Mouse (Mus musculus) limb, embryonic 11.5 days (tissue): ENCODE results near the gene Eif3k. TPM values are rescaled to one million over a fixed set of nuclear protein-coding genes. Genes with fewer than 3 reads are reported as not detected.

Experiments used
- ATAC-seq: fragments of 200-750 bp; cut with Nextera tagmentation; 2 replicates; pipeline ENCODE4 v1.8.0; 2017; ENCODE audit warnings: low read depth; ENCODE audit not compliant: insufficient number of reproducible peaks, low FRiP score, low TSS enrichment
- DNase-seq: peaks from one replicate; pipeline ENCODE4 v3.0.0-alpha.2; 2015; ENCODE audit warnings: low spot score
- H3K27ac ChIP-seq: fragments of 300-500 bp; sonication (generic); replicated peaks from 2 replicates; pipeline ENCODE4 v1.5.1; 2014; ENCODE audit warnings: low read depth, mild to moderate bottlenecking, low read length
- H3K27me3 ChIP-seq: fragments of 300-500 bp; sonication (generic); 2 replicates; pipeline ENCODE4 v1.6.1; 2014; ENCODE audit warnings: mild to moderate bottlenecking, low read length, mixed read lengths; ENCODE audit not compliant: control insufficient read depth, insufficient read depth
- H3K36me3 ChIP-seq: fragments of 300-500 bp; sonication (generic); 2 replicates; pipeline ENCODE4 v1.6.1; 2014; ENCODE audit warnings: mild to moderate bottlenecking, low read length, moderate library complexity, mixed read lengths; ENCODE audit not compliant: control insufficient read depth, insufficient read depth
- H3K4me1 ChIP-seq: fragments of 300-500 bp; sonication (generic); 2 replicates; pipeline ENCODE4 v1.6.1; 2014; ENCODE audit warnings: low read length, mixed read lengths; ENCODE audit not compliant: control insufficient read depth, insufficient read depth
- H3K4me2 ChIP-seq: fragments of 300-500 bp; sonication (generic); 2 replicates; pipeline ENCODE4 v1.6.1; 2014; ENCODE audit warnings: low read depth, mild to moderate bottlenecking, moderate library complexity; ENCODE audit not compliant: severe bottlenecking
- H3K4me3 ChIP-seq: fragments of 300-500 bp; sonication (generic); 2 replicates; pipeline ENCODE4 v1.5.1; 2014; ENCODE audit warnings: low read depth, low read length
- H3K9ac ChIP-seq: fragments of 300-500 bp; sonication (generic); 2 replicates; pipeline ENCODE4 v1.6.1; 2014; ENCODE audit warnings: mild to moderate bottlenecking, low read length
- H3K9me3 ChIP-seq: fragments of 300-500 bp; sonication (generic); 2 replicates; pipeline ENCODE4 v1.6.1; 2016; ENCODE audit warnings: low read length; ENCODE audit not compliant: control insufficient read depth
- WGBS: fragments of 180-500 bp; shearing (Covaris S2); extraction: QIAGEN DNeasy Blood & Tissue Kit; methylation state at CpG from one replicate; pipeline ENCODE4 v1.1.7; 2014; 5-methylcytosine and 5-hydroxymethylcytosine counted together
- polyA plus RNA-seq: library from polyadenylated mRNA; unstranded; fragments of >200 nt; fragmentation: Nextera tagmentation; extraction: Ambion mirVana; gene quantifications from 2 replicates; pipeline ENCODE4 v1.2.1, GENCODE M21; 2014

Gene Eif3k
- polyA plus RNA-seq, 1 experiment from 2014 or later, result 476 TPM

- H3K9me3 ChIP-seq, result peaks cover 5% of the 10 kb centered on the region; the same call in 1 of the 2 replicates
- no peaks in the 10 kb centered on the region for H3K36me3 ChIP-seq
- no peak overlapping the region; the same call in 1 of the 2 replicates for H3K9ac ChIP-seq
- peak; percentile 43 for DNase-seq
- WGBS, result 3% methylated on average over 76 of the region's 88 CpGs
- H3K27me3 ChIP-seq, result peaks cover 35% of the 10 kb centered on the region
- peak overlapping the region; percentile 73 for H3K4me2 ChIP-seq
- peaks cover 7% of the 10 kb centered on the region; the same call in 1 of the 2 replicates for H3K4me1 ChIP-seq
- ATAC-seq, result no peak
- H3K4me3 ChIP-seq, result peak overlapping the region; percentile 29
- no peak overlapping the region for H3K27ac ChIP-seq
Observed at GRCm38 (mm10) chr7:29019447-29020220, 38.0 kb upstream of the Eif3k start.

GRCm38 (mm10) chr7:29017222-29017621 is 35.6 kb upstream of the Eif3k start:
- DNase-seq (no peak), ATAC-seq (no peak)
- H3K27ac ChIP-seq, result no peak overlapping the region
- H3K36me3 ChIP-seq, result no peaks in the 10 kb centered on the region
- peaks cover 35% of the 10 kb centered on the region for H3K27me3 ChIP-seq
- no peak overlapping the region for H3K4me2 ChIP-seq
- no peak overlapping the region for H3K4me3 ChIP-seq
- peaks cover 5% of the 10 kb centered on the region; the same call in 1 of the 2 replicates for H3K9me3 ChIP-seq
- peaks cover 7% of the 10 kb centered on the region; the same call in 1 of the 2 replicates for H3K4me1 ChIP-seq
- 85% methylated on average over 7 of the region's 7 CpGs for WGBS
- no peak overlapping the region for H3K9ac ChIP-seq

GRCm38 (mm10) chr7:29016440-29016839 is 34.8 kb upstream of the Eif3k start:
- Histone ChIP-seq H3K4me3 (no peak overlapping the region), H3K27ac (no peak overlapping the region), H3K36me3 (no peaks in the 10 kb centered on the region), H3K4me1 (peaks cover 7% of the 10 kb centered on the region; the same call in 1 of the 2 replicates), H3K27me3 (peaks cover 35% of the 10 kb centered on the region), H3K9ac (no peak overlapping the region), H3K9me3 (peaks cover 5% of the 10 kb centered on the region; the same call in 1 of the 2 replicates), H3K4me2 (no peak overlapping the region)
- DNase-seq (no peak), ATAC-seq (no peak)
- WGBS, result 87% methylated on average over 7 of the region's 7 CpGs

GRCm38 (mm10) chr7:29014984-29015383 is 33.3 kb upstream of the Eif3k start:
- Histone ChIP-seq H3K27me3 (peaks cover 24% of the 10 kb centered on the region), H3K9me3 (peaks cover 5% of the 10 kb centered on the region; the same call in 1 of the 2 replicates), H3K36me3 (no peaks in the 10 kb centered on the region), H3K4me2 (no peak overlapping the region), H3K9ac (no peak overlapping the region), H3K27ac (no peak overlapping the region), H3K4me1 (peaks cover 7% of the 10 kb centered on the region; the same call in 1 of the 2 replicates), H3K4me3 (no peak overlapping the region)
- ATAC-seq (no peak), DNase-seq (no peak)
- 95% methylated on average over 1 of the region's 1 CpGs for WGBS

DNA sequence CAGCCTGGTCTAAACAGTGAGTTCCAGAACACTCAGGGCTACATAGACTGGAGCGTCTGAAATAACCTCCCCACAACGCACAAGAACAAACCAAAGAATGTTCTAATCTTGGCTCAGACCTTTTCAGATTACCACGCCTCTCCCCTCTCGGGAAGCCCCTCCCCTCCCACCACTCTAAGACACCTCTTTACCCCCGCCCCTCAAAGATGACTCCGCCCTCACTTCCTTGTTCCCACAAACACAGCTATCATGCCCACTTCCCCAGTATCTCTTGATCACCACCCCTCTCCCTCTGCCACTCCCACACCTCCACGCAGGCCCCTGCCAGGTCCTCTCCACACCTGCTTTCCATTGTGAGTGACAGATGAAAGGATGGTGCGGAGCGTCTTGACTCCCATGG is 27.1 kb upstream of the Eif3k start:
- Histone ChIP-seq H3K36me3 (no peaks in the 10 kb centered on the region; the same call in 1 of the 2 replicates), H3K9me3 (no peaks in the 10 kb centered on the region), H3K4me3 (no peak overlapping the region), H3K4me1 (no peaks in the 10 kb centered on the region), H3K9ac (no peak overlapping the region), H3K27me3 (no peaks in the 10 kb centered on the region), H3K4me2 (no peak overlapping the region), H3K27ac (no peak overlapping the region)
- no peak for DNase-seq
- ATAC-seq, result no peak
- 77% methylated on average over 9 of the region's 9 CpGs for WGBS

DNA sequence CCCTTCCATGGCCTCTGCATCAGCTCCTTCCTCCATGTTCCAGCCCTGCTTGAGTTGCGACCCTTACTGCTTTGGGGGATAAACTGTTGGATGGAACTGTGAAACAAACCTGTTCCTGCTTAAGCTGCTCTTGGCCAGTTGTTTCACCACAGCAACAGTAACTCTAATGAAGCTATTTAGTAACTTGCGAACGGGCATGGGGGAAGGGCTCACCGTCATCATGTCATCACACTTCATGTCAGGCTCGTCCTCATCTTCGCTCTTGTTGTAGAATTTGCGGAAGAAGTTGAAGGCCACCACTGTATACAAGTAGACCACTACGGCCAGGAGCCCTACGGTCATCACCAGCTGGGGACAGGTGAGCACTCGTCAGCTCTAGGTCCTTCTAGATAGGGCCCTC is 26.5 kb upstream of the Eif3k start:
- no peak for DNase-seq
- H3K36me3 ChIP-seq, result no peaks in the 10 kb centered on the region; the same call in 1 of the 2 replicates
- H3K4me1 ChIP-seq, result no peaks in the 10 kb centered on the region
- no peak overlapping the region for H3K4me3 ChIP-seq
- no peak overlapping the region for H3K4me2 ChIP-seq
- WGBS, result 92% methylated on average over 10 of the region's 10 CpGs
- H3K9ac ChIP-seq, result no peak overlapping the region
- no peak for ATAC-seq
- no peaks in the 10 kb centered on the region for H3K9me3 ChIP-seq
- H3K27me3 ChIP-seq, result no peaks in the 10 kb centered on the region
- no peak overlapping the region for H3K27ac ChIP-seq

GRCm38 (mm10) chr7:29007224-29008101 is 25.8 kb upstream of the Eif3k start:
- Histone ChIP-seq H3K4me2 (no peak overlapping the region), H3K9ac (no peak overlapping the region), H3K36me3 (no peaks in the 10 kb centered on the region; the same call in 1 of the 2 replicates), H3K9me3 (no peaks in the 10 kb centered on the region), H3K4me3 (no peak overlapping the region), H3K4me1 (no peaks in the 10 kb centered on the region), H3K27ac (no peak overlapping the region), H3K27me3 (no peaks in the 10 kb centered on the region)
- ATAC-seq (no peak), DNase-seq (no peak)
- 82% methylated on average over 9 of the region's 9 CpGs for WGBS
